Mouse (Mus musculus) testis, adult 2 months (tissue): ENCODE measurements around the gene Wnt4.

Experiments
- CTCF ChIP-seq: fragments of 200-500 bp; IDR thresholded peaks from 2 replicates; pipeline ENCODE4 v1.5.1; 2012; ENCODE audit warnings: low read depth, mild to moderate bottlenecking, inconsistent platforms, low read length, moderate library complexity; ENCODE audit not compliant: control insufficient read depth, insufficient read depth, insufficient replicate concordance
- POLR2A ChIP-seq: fragments of 200-500 bp; IDR thresholded peaks from 2 replicates; pipeline ENCODE4 v1.6.1; 2012; ENCODE audit warnings: low read depth, mild to moderate bottlenecking, inconsistent platforms, low read length, moderate library complexity; ENCODE audit not compliant: control insufficient read depth

- TF ChIP-seq CTCF = no peak
- TF ChIP-seq POLR2A = no peak
Measured at GRCm38 (mm10) chr4:137254206-137254976, 22.9 kb upstream of the Wnt4 start.
